Mouse (Mus musculus): ENCODE measurements around the gene Sv2c. TPM values are rescaled to one million over a fixed set of nuclear protein-coding genes. Genes with fewer than 3 reads are reported as not detected.
"Not testable (repeated sequence)": the region's sequence is repeated elsewhere in the genome, so short reads cannot be mapped to it uniquely, and the experiment has no call there.

The Sv2c gene
- polyA plus RNA-seq, 1 experiment from 2014 or later, result not detected

- POLR2A ChIA-PET, result no interaction called here
- no peak for DNase-seq (ENCODE audit: low read depth, low spot score)
- CTCF ChIA-PET, result no interaction called here
- ATAC-seq, result no peak
- no peak for TF ChIP-seq CTCF (IDR thresholded peaks at IDR 0.05)
- H3K27me3 ChIP-seq, result peaks cover 4% of the 10 kb centered on the region
- in situ Hi-C loops (cut with MboI; ENCODE audit: low pct_unique_long_range_greater_than_20kb), result no loop called here
Measured at GRCm38 (mm10) chr13:96002475-96002874, 129.9 kb downstream of the Sv2c start.

DNA sequence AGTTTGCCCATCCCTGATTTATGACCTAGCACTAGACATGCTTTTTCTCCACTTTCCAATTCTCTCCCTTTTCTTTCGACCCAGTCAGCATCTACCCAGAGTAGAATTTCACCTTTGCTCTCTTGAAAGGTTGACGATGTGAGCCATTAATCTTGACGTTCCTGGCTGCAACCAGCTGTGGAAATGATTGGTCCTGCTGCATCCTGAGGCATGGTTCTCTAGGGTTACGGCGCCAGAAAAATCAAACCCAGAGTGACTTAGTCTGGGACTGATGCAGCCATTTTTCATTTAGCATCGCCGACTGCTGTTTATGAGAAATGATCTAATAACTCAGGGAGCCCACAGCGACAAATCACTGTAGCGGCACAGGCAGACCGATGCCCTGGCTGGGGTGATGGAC lies 133.0 kb downstream of the Sv2c start:
- no peak for DNase-seq (ENCODE audit: low read depth, low spot score)
- in situ Hi-C loops (cut with MboI; ENCODE audit: low pct_unique_long_range_greater_than_20kb), result no loop called here
- ChIA-PET POLR2A (no interaction called here), CTCF (no interaction called here)
- H3K27me3 ChIP-seq, result peaks cover 4% of the 10 kb centered on the region
- no peak for TF ChIP-seq CTCF (IDR thresholded peaks at IDR 0.05)
- ATAC-seq, result no peak

DNA sequence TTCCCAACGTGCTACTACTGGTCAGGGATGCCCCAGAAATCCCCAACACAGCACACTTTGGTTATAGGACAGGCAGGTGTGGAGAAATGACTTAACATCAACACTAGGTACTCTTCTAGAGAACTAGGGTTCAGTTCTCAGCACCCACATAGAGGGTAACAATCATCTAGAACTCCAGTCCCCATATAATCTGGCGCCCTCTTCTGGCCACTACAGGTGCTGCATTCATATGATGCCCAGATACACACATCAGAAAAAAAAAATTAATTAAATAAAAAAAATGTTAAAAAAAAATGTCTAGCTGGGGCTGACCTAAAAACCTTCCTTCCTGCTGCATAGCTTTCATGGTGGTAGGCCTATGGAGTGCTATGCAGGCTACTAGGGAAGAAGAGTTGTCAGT lies 135.1 kb downstream of the Sv2c start:
- ATAC-seq (no peak), DNase-seq (ENCODE audit: low read depth, low spot score) (no peak)

DNA sequence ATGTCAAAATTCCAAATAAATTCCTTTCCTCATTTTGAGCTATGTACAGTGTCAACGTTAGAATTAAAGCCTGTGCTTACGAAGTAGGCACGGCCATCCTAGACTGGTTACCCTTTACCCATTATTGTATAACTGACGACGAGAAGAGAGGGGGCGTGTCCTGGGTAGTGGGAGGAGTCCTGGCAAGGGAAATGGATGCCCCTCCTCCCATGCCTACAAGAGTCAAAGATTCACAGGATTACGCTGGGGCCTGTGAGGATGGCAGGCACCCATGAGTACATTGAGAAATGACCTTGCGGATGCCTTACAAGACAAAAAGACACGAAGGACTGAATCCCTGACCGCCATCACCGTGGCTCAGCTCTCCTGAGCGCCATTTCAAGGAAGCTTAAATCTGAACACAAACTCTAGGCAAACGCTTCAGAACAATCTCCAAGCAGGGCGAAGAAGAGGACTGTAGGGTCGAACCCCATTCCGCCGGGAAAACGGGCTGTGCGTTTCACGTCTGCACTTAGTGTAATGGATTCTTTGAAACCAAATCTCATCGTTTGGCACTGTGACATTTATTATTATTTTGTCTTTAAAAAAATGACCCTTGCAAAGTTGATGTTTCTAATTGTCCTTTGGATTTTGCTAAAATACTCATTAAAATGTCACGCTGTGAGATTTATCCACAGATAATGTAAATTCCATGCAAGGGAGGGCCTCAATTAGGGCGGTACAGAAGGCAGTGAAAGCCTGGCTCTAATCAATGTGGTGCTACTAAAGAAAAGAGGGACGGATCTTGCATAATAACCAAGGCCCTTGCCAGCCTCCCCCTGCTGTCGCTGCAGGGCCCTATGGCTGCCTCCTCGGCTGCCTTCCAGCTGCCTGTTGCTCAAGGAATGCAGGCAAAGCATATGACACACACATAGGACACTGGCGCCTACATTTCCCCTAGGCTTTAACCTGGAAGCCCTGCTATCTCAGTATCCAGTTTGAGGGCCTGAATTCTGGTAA lies 137.4 kb downstream of the Sv2c start:
- TF ChIP-seq CTCF (IDR thresholded peaks at IDR 0.05), result no peak
- peaks cover 4% of the 10 kb centered on the region for H3K27me3 ChIP-seq
- CTCF ChIA-PET, result interaction anchor here (0.8 to 1.1 kb wide), 2 partner anchors 9 kb away, joined by 3 read pairs; no protein-coding TSS in a partner anchor
- in situ Hi-C loops (cut with MboI; ENCODE audit: low pct_unique_long_range_greater_than_20kb), result no loop called here
- DNase-seq (ENCODE audit: low read depth, low spot score) (no peak), ATAC-seq (no peak)
- POLR2A ChIA-PET, result no interaction called here

More for the DNA sequence above, 135.1 kb downstream of the Sv2c start:
- in situ Hi-C loops (cut with MboI; ENCODE audit: low pct_unique_long_range_greater_than_20kb), result no loop called here
- peaks cover 4% of the 10 kb centered on the region for H3K27me3 ChIP-seq
- ChIA-PET POLR2A (no interaction called here), CTCF (no interaction called here)
- no peak for TF ChIP-seq CTCF (IDR thresholded peaks at IDR 0.05)

GRCm38 (mm10) chr13:95988181-95988580 lies 144.2 kb downstream of the Sv2c start:
- ATAC-seq (no peak), DNase-seq (ENCODE audit: low read depth, low spot score) (no peak)
- ChIA-PET POLR2A (no interaction called here), CTCF (no interaction called here)
- peaks cover 2% of the 10 kb centered on the region for H3K27me3 ChIP-seq
- in situ Hi-C loops (cut with MboI; ENCODE audit: low pct_unique_long_range_greater_than_20kb), result no loop called here
- no peak for TF ChIP-seq CTCF (IDR thresholded peaks at IDR 0.05)

DNA sequence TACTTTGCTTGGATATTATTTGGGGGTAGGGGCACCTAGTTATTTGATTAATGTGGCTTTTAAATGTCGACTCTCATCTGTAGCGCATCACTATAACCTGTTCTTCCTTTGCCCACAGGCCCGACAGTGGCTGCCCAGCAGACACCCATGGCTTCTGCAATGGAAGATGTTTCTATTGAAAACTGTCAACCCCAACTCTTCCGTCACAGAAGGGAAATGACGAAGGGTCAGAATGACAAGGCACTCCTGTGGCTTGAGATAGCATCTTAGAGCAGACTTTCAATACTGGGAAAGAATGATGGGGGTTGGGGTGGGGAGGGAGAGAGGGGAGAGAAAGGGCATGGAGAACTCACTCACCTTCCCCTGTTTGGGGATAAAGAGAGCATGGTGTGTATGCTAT lies 145.2 kb downstream of the Sv2c start:
- in situ Hi-C loops (cut with MboI; ENCODE audit: low pct_unique_long_range_greater_than_20kb), result no loop called here
- CTCF ChIA-PET, result no interaction called here
- DNase-seq (ENCODE audit: low read depth, low spot score), result no peak
- POLR2A ChIA-PET, result no interaction called here
- no peak for ATAC-seq
- TF ChIP-seq CTCF (IDR thresholded peaks at IDR 0.05), result no peak
- peaks cover 2% of the 10 kb centered on the region for H3K27me3 ChIP-seq

- H3K27me3 ChIP-seq, result peaks cover 2% of the 10 kb centered on the region
- DNase-seq (ENCODE audit: low read depth, low spot score) (no peak), ATAC-seq (no peak)
- in situ Hi-C loops (cut with MboI; ENCODE audit: low pct_unique_long_range_greater_than_20kb), result no loop called here
- CTCF ChIA-PET, result no interaction called here
- no peak for TF ChIP-seq CTCF (IDR thresholded peaks at IDR 0.05)
- POLR2A ChIA-PET, result no interaction called here
Measured at GRCm38 (mm10) chr13:95986375-95986774, 146.0 kb downstream of the Sv2c start.

GRCm38 (mm10) chr13:95975225-95975624 lies 157.2 kb downstream of the Sv2c start:
- H3K27me3 ChIP-seq, result no peaks in the 10 kb centered on the region
- ChIA-PET POLR2A (no interaction called here), CTCF (no interaction called here)
- DNase-seq (ENCODE audit: low read depth, low spot score) (no peak), ATAC-seq (no peak)
- no peak for TF ChIP-seq CTCF (IDR thresholded peaks at IDR 0.05)
- in situ Hi-C loops (cut with MboI; ENCODE audit: low pct_unique_long_range_greater_than_20kb), result no loop called here

DNA sequence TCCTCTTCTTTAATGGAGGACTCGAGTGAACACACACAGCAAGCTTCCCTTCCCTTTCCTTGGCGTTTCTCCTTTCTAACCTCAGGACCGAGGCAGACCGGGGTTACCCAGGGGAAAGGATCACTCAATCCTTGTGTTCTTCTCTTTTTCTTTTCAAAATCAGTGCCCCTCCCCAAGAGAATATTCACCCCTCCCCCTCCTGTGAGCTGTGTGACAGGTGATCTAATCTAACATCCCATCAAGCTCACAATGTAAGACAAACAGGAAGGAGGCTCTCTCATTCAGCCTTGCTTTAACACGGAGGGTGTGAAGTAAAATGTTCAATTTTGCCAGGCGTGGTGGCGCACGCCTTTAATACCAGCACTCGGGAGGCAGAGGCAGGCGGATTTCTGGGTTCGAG lies 158.3 kb downstream of the Sv2c start:
- ChIA-PET POLR2A (no interaction called here), CTCF (no interaction called here)
- no peaks in the 10 kb centered on the region for H3K27me3 ChIP-seq
- no peak for DNase-seq (ENCODE audit: low read depth, low spot score)
- in situ Hi-C loops (cut with MboI; ENCODE audit: low pct_unique_long_range_greater_than_20kb), result no loop called here
- no peak for TF ChIP-seq CTCF (IDR thresholded peaks at IDR 0.05)
- no peak for ATAC-seq

DNA sequence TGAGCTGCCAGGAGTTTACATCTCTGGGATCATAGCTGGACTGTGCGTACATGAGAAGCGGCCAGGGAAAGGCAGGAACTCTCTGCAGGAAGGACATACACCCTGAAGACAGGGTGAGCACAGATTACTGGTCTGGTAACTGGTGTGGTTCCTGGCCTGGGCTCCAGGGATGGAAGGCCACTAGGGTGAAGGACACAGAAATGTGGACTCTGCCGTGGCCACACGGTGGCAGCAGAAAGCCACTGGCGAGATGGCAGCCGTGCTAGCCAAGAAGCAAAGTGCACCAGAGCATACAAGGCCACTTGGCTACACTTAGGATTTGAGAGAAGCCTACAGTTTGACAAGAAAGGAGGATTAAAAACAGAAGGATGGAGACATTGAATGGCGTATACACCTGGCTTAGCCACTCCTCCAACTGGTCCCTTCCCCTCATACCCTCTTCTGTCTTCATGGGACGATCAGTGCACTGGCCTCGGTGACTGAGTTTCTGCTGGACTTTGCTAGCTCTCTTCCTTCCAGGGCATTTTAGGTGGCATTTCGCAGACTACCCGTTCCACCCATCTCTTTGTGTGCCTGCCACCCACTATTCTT lies 158.9 kb downstream of the Sv2c start:
- no peaks in the 10 kb centered on the region for H3K27me3 ChIP-seq
- ChIA-PET CTCF (no interaction called here), POLR2A (no interaction called here)
- in situ Hi-C loops (cut with MboI; ENCODE audit: low pct_unique_long_range_greater_than_20kb), result no loop called here
- ATAC-seq (peak; percentile 82), DNase-seq (ENCODE audit: low read depth, low spot score) (peak; percentile 9)
- TF ChIP-seq CTCF (IDR thresholded peaks at IDR 0.05), result peak; percentile 71

- DNase-seq (ENCODE audit: low read depth, low spot score); ATAC-seq; H3K27me3 ChIP-seq; CTCF ChIA-PET; in situ Hi-C loops (cut with MboI; ENCODE audit: low pct_unique_long_range_greater_than_20kb); POLR2A ChIA-PET: not testable (repeated sequence)
Measured at GRCm38 (mm10) chr13:95968031-95968430, 164.3 kb downstream of the Sv2c start.
